Mouse (Mus musculus) myocyte (in vitro differentiated cells): ENCODE measurements around the gene Sptbn1.

Experiments used
- E2F4 ChIP-seq: IDR thresholded peaks from one replicate; pipeline ENCODE4 v1.6.1; 2011; ENCODE audit warnings: mild to moderate bottlenecking, control low read depth, moderate library complexity; ENCODE audit not compliant: insufficient read depth
- POLR2A ChIP-seq: IDR thresholded peaks from one replicate; pipeline ENCODE4 v1.6.1; 2011; ENCODE audit warnings: low read depth, mild to moderate bottlenecking, control low read depth, moderate library complexity; ENCODE audit not compliant: insufficient read length
- POLR2AphosphoS2 ChIP-seq: IDR thresholded peaks from one replicate; pipeline ENCODE4 v1.6.1; 2011; ENCODE audit warnings: low read depth, control low read depth; ENCODE audit not compliant: insufficient read length
- USF1 ChIP-seq: IDR thresholded peaks from one replicate; pipeline ENCODE4 v1.6.1; 2011; ENCODE audit warnings: low read depth, mild to moderate bottlenecking, control low read depth, moderate library complexity

DNA sequence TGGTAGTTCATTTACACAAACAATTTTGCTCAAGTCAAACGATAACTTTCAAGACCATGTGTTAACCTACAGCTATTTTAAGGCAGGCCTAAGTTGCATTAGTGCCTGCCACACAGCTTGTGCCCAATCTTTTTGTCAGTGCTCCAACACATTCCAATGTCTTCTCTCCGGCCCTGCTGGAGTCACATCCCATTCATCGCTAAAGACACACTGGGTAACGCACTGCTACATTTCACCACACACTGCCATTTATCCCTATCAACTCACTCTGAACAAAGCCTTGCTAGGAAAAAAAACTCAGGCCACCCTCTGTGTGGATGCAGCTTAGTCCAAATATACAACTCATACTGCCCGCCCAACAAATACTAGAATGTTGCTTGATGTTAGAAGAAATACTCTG, 11.5 kb downstream of the Sptbn1 start:
- TF ChIP-seq POLR2AphosphoS2: no peak
- TF ChIP-seq POLR2A: no peak
- no peak for TF ChIP-seq USF1
- no peak for TF ChIP-seq E2F4
